21 mouse cellular contexts compared by ENCODE assay signal in the genomic region with DNA sequence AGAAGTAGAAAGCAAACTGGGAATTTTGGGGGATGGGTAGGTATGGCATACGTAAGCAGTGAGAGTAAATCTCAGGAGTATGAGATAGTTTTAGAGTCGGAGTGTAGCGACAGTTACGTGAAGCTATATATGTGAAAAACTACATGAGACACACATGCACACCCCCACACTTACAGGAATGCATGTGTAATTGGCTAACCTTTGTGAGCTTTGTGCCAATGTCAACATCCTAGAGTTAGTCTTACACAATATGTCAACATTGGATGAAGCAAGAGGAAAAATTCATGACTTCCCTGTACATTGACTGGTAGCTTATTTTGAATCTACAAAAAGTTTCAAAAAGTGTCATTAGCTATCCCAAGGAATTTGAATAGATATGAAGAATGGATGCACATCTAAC. TPM values are rescaled to one million over a fixed set of nuclear protein-coding genes. Genes with fewer than 3 reads are reported as not detected.
DNase-seq lines count a peak whose midpoint lies in the region; ATAC-seq and TF ChIP-seq lines count a peak whose summit lies in the region.
"Had no signal": no experiment of that assay in that cellular context is flagged by ENCODE, and none has a peak within 500 bp of the region (broad histone marks: within the 10 kb centered on the region; RNA-seq: fewer than 3 reads in every experiment).

No protein-coding gene starts in this region.

- 85% methylated on average over 4 of the region's 4 CpGs for WGBS in heart, embryonic 12.5 days
- 76% methylated on average over 4 of the region's 4 CpGs for WGBS in intestine, postnatal 0 days
- WGBS in lung, embryonic 16.5 days, result 67% methylated on average over 4 of the region's 4 CpGs
- 78% methylated on average over 4 of the region's 4 CpGs for WGBS in stomach, embryonic 15.5 days

- intact Hi-C loops in left cerebral cortex, postnatal 25 days (cut with DNase I), result no loop called here

- no peak overlapping the region for H3K27ac ChIP-seq in heart, embryonic 12.5 days (ENCODE audit: poor library complexity, severe bottlenecking)
- H3K27ac ChIP-seq in intestine, postnatal 0 days (ENCODE audit: low read depth, low read length), result no peak overlapping the region
- H3K27ac ChIP-seq in lung, embryonic 16.5 days (ENCODE audit: low read length), result peak overlapping the region; percentile 57
- no peak overlapping the region for H3K27ac ChIP-seq in stomach, embryonic 15.5 days
- H3K27ac ChIP-seq: embryonic facial prominence, embryonic 10.5 days; heart, embryonic 15.5 days; hindbrain, embryonic 12.5 days had no signal

- H3K9me3 ChIP-seq in heart, embryonic 12.5 days (replicated peaks), result no peaks in the 10 kb centered on the region
- H3K9me3 ChIP-seq in intestine, postnatal 0 days (ENCODE audit: control insufficient read depth), result no peaks in the 10 kb centered on the region
- H3K9me3 ChIP-seq in lung, embryonic 16.5 days (ENCODE audit: control insufficient read depth, low read length), result no peaks in the 10 kb centered on the region
- no peaks in the 10 kb centered on the region for H3K9me3 ChIP-seq in stomach, embryonic 15.5 days
- H3K9me3 ChIP-seq: embryonic facial prominence, embryonic 10.5 days; heart, embryonic 15.5 days; hindbrain, embryonic 12.5 days; megakaryocyte, embryonic 14.5 days had no signal

- no peaks in the 10 kb centered on the region for H3K36me3 ChIP-seq in heart, embryonic 12.5 days
- H3K36me3 ChIP-seq in intestine, postnatal 0 days (ENCODE audit: control insufficient read depth, insufficient read depth), result no peaks in the 10 kb centered on the region
- H3K36me3 ChIP-seq in lung, embryonic 16.5 days (ENCODE audit: control insufficient read depth, insufficient read depth, low read length), result no peaks in the 10 kb centered on the region
- H3K36me3 ChIP-seq in stomach, embryonic 15.5 days, result no peaks in the 10 kb centered on the region
- H3K36me3 ChIP-seq: embryonic facial prominence, embryonic 10.5 days; heart, embryonic 15.5 days; hindbrain, embryonic 12.5 days had no signal

- ATAC-seq in heart, embryonic 12.5 days (ENCODE audit: insufficient number of reproducible peaks, low FRiP score), result peak; percentile 45; the same call in 1 of the 2 replicates
- ATAC-seq in intestine, postnatal 0 days, result peak; percentile 67; the same call in 1 of the 2 replicates
- peak; percentile 78 for ATAC-seq in lung, embryonic 16.5 days (ENCODE audit: low read depth)
- ATAC-seq in stomach, embryonic 15.5 days (ENCODE audit: insufficient read depth, low FRiP score, low read depth), result peak; percentile 71; the same call in 1 of the 2 replicates
- ATAC-seq: activated CD4-positive, CD25-positive, alpha-beta regulatory T cell, adult 4 months had no signal

- H3K9ac ChIP-seq in heart, embryonic 12.5 days, result no peak overlapping the region
- no peak overlapping the region for H3K9ac ChIP-seq in intestine, postnatal 0 days (ENCODE audit: low read depth, low read length)
- H3K9ac ChIP-seq in lung, embryonic 16.5 days (ENCODE audit: low read length), result no peak overlapping the region
- H3K9ac ChIP-seq in stomach, embryonic 15.5 days, result no peak overlapping the region
- H3K9ac ChIP-seq: heart, embryonic 15.5 days; hindbrain, embryonic 12.5 days had no signal

- no peak for DNase-seq in heart, adult 11 months
- no peak for DNase-seq in left cerebral cortex, postnatal 25 days (ENCODE audit: low spot score in 2 of 2)
- DNase-seq in right cerebral cortex, postnatal 25 days, result no peak
- DNase-seq in urinary bladder, adult 18-20 months (ENCODE audit: low spot score in 2 of 2), result no peak
- DNase-seq: cerebellum, postnatal 25 days; gastrocnemius, postnatal 10 days; kidney, adult 11 months; kidney, postnatal 25 days; thymus, postnatal 25 days had no signal

- 0 out of 2 replicates have a peak, but pooled peaks cover 13% of the 10 kb centered on the region for H3K4me1 ChIP-seq in heart, embryonic 12.5 days (replicated peaks)
- 0 out of 2 replicates have a peak, but pooled peaks cover 3% of the 10 kb centered on the region for H3K4me1 ChIP-seq in intestine, postnatal 0 days (replicated peaks; ENCODE audit: control insufficient read depth, insufficient read depth, low read length)
- H3K4me1 ChIP-seq in lung, embryonic 16.5 days (replicated peaks; ENCODE audit: control insufficient read depth, insufficient read depth, low read length), result peaks cover 12% of the 10 kb centered on the region; the same call in 1 of the 2 replicates
- H3K4me1 ChIP-seq in stomach, embryonic 15.5 days, result no peaks in the 10 kb centered on the region
- H3K4me1 ChIP-seq: megakaryocyte, embryonic 14.5 days had no signal

- H3K27me3 ChIP-seq in heart, embryonic 12.5 days (replicated peaks), result no peaks in the 10 kb centered on the region
- no peaks in the 10 kb centered on the region for H3K27me3 ChIP-seq in intestine, postnatal 0 days (replicated peaks; ENCODE audit: control insufficient read depth, insufficient read depth, low read length)
- no peaks in the 10 kb centered on the region for H3K27me3 ChIP-seq in lung, embryonic 16.5 days (ENCODE audit: control insufficient read depth, insufficient read depth, low read depth, low read length)
- H3K27me3 ChIP-seq in stomach, embryonic 15.5 days (replicated peaks), result no peaks in the 10 kb centered on the region
- H3K27me3 ChIP-seq: CH12.LX; heart, embryonic 15.5 days; hindbrain, embryonic 12.5 days; megakaryocyte, embryonic 14.5 days had no signal

- TF ChIP-seq CTCF in intestine, postnatal 0 days (IDR thresholded peaks at IDR 0.05; ENCODE audit: low read depth), result no peak

- H3K4me3 ChIP-seq in heart, embryonic 12.5 days, result no peak overlapping the region
- no peak overlapping the region for H3K4me3 ChIP-seq in intestine, postnatal 0 days (ENCODE audit: low read depth, low read length)
- no peak overlapping the region for H3K4me3 ChIP-seq in lung, embryonic 16.5 days (ENCODE audit: low read length)
- H3K4me3 ChIP-seq in stomach, embryonic 15.5 days (replicated peaks), result no peak overlapping the region
- H3K4me3 ChIP-seq: embryonic facial prominence, embryonic 10.5 days; erythroblast, embryonic 14.5 days; heart, embryonic 15.5 days; hindbrain, embryonic 12.5 days; megakaryocyte, embryonic 14.5 days had no signal

- H3K4me2 ChIP-seq in heart, embryonic 12.5 days, result no peak overlapping the region
- H3K4me2 ChIP-seq in intestine, postnatal 0 days (replicated peaks; ENCODE audit: low read depth), result no peak overlapping the region
- H3K4me2 ChIP-seq in lung, embryonic 16.5 days (ENCODE audit: low read depth, low read length), result no peak overlapping the region
- H3K4me2 ChIP-seq in stomach, embryonic 15.5 days, result no peak overlapping the region
- H3K4me2 ChIP-seq: heart, embryonic 15.5 days; hindbrain, embryonic 12.5 days had no signal

RNA-seq across cellular contexts. Expression of gene Acadl, which starts 37.9 kb away (rescaled TPM):
- polyA plus RNA-seq in heart, embryonic 12.5 days (2016; fragmentation: Nextera tagmentation; extraction: Ambion mirVana), result 396 and 405 TPM in 2 replicates
- 610 and 613 TPM in 2 replicates for polyA plus RNA-seq in intestine, postnatal 0 days (2015; fragmentation: Nextera tagmentation; extraction: Ambion mirVana)
- 192 and 197 TPM in 2 replicates for polyA plus RNA-seq in lung, embryonic 16.5 days (2015; fragmentation: Nextera tagmentation; extraction: Ambion mirVana)
- 163 and 172 TPM in 2 replicates for polyA plus RNA-seq in stomach, embryonic 15.5 days (2015; fragmentation: Nextera tagmentation; extraction: Ambion mirVana)
- total RNA-seq in left cerebral cortex, postnatal 25 days (2021), result 10 to 100 TPM; 27.5 to 27.7 TPM

RNA-seq across cellular contexts. Expression of gene Myl1, which starts 44.3 kb away (rescaled TPM):
- polyA plus RNA-seq in heart, embryonic 12.5 days (2016; fragmentation: Nextera tagmentation; extraction: Ambion mirVana), result 492 and 517 TPM in 2 replicates
- polyA plus RNA-seq in intestine, postnatal 0 days (2015; fragmentation: Nextera tagmentation; extraction: Ambion mirVana), result 8.7 and 10.3 TPM in 2 replicates
- 63.4 and 144 TPM in 2 replicates for polyA plus RNA-seq in lung, embryonic 16.5 days (2015; fragmentation: Nextera tagmentation; extraction: Ambion mirVana)
- polyA plus RNA-seq in stomach, embryonic 15.5 days (2015; fragmentation: Nextera tagmentation; extraction: Ambion mirVana), result 13.4 and 26.5 TPM in 2 replicates
- total RNA-seq in left cerebral cortex, postnatal 25 days (2021), result 1 to 10 TPM in 1 of 2 experiments, not detected in 1; 1.5 TPM
- total RNA-seq: CH12.LX had no signal
- polyA plus RNA-seq: activated CD4-positive, CD25-positive, alpha-beta regulatory T cell, adult 4 months; erythroblast, embryonic 14.5 days; small intestine, adult 2 months had no signal
